Mouse (Mus musculus) brain, adult 2 months (tissue): ENCODE results near the gene Cyp2d12.
A peak's percentile ranks its signal among the peaks of the same experiment; 100 is the strongest.
"Not testable (repeated sequence)": the region's sequence is repeated elsewhere in the genome, so short reads cannot be mapped to it uniquely, and the experiment has no call there.

Experiments
- DNase-seq: peaks from one replicate; pipeline ENCODE4 v3.0.0; 2011; ENCODE audit warnings: low read depth, low spot score

Gene Cyp2d12

DNA sequence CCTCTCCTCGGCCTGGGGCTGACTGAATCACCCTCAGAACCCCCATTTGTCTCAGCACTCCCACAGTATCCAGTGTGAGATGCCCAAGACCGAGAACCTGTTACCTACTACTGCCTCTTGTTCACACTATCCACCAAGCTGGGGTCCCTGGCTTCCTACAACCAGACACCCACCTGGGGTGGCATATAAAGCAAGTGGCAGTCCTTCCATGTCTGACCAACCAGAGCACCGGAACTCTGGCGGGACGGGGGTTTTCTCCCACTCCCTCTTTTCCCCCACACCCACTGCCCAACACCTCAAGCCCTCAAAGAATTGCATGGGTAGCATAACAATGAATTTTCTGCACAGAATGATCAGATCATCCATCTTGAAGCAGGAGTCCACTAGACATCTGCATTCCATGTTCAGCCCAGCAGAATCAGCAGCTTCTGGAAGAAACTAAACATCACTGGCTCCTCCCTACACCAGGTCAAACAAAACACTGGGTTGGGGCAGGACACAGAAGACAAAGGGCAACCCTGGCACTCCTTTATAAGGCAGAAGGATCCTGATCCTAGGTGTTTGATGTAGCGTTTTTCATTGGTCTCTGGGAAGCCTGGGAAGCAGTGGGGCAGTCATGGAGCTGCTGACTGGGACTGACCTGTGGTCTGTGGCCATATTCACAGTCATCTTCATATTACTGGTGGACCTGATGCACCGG lies at the start of gene Cyp2d12:
Gene Cyp2d12 (plus strand): TSS at position 542 of the 700 bp plus-strand sequence.
- no peak for DNase-seq

DNA sequence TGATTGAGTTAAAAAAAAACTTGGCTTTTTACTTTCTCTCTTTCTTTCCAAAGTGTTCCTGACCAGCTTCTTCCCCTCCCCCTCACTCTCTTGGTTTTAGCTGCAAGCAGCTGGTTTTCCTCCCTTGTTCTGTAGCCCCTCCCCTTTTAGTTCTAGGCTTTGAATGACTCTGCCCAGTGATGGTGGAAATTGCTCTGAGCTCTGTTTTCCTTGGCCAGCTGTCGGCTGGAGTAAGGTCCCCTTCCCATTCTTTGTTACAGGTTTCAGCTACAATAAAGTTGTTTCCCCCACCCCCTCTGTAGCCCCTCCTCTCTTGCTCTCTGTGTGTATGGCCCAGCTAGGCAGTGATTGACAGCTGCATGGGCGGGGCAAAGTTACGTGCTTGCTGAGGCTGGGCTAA lies 47.9 kb upstream of the Cyp2d12 start:
- DNase-seq, result no peak

DNA sequence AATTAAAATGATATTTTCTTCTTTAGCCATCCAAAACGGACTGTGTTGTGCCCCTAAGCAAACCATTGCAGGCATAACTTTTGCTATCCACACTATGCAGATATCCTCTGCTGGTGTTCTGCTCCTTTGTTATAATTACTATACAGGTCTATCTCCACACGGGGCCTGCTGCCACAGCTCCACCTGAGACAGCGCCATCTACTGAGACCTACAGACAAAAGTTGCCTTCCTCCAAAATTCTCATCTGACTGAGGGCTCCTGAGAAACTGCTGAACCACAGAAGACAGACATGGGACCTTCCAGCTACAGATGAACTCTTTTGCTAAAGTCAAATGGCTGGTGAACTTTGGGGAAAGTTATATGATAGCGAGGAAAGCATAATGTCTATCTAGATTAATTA lies 47.1 kb upstream of the Cyp2d12 start:
- DNase-seq, result peak; percentile 3

DNA sequence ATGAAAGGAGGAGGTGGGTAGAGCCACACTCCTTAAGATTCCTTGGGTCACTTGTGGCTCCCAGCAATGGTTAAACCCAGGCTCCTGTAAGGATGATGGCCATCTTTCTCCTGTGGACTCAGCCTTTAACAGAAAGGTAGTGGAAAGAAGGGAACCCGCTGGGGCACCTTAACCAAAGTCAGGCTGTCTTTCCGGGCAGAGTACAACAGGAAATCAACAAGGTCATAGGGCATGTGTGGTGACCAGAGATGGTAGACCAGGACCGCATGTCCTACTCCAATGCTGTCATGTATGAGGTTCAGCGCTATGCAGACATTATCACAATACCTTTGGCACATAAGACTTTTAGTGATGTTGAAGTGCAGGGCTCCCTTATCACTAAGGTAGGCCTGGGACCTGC lies 45.4 kb upstream of the Cyp2d12 start:
- not testable (repeated sequence) for DNase-seq

DNA sequence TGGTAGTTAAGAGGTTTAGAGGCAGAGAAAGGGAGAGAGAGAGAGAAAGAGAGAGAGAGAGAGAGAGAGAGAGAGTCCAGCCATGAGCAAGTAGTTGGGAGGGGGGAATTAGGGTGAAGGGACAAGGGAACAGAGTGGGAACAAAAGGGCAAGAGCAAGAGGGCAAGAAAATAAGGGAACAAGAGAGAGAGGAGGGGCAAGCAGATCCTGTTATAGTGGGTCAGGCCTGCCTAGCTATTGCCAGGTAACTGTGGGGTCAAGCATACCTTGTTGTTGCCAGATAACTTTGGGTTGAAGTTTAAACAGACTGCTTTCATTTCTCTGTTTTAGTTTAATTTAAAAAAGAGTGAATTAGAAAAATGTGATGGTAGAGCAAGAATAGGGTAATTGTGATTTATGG lies 44.4 kb upstream of the Cyp2d12 start:
- not testable (repeated sequence) for DNase-seq

DNA sequence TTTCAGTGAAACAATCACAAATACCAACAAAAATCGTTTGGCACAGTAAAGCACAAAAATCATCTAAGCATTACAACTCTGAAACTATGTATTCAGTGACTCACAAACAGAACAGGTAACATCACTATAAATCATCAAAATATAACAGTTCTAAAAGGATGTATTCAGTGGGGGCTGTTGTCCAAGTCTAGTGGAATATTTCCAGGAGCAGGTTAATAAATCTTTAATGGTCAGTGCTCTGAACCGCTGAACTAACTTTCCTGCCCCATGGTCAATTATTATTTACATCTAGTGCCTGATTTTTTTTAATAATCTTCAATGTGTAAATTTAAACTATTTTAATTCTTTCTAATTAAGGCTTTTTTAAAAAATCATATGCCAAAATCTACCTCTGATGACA lies 42.8 kb upstream of the Cyp2d12 start:
- DNase-seq, result not testable (repeated sequence)

DNA sequence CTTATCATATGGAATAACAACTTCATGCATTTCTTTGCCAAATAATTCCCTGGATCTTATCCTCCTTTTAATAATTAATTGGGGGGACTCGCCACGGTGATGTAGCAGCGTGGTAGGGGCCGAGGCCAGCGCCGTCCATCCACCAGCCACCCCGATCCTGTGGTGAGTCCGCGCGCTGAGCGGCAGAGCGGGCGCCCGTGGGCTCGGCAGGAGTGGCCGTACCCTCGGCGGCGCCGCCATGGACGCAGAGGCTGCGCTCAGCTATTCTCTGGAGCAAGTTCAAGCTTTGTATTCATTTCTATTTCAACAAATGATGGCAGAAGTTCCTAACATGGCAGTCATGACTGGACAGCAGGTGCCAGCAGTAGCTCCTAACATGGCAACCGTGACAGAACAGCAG lies 38.7 kb upstream of the Cyp2d12 start:
- not testable (repeated sequence) for DNase-seq

DNA sequence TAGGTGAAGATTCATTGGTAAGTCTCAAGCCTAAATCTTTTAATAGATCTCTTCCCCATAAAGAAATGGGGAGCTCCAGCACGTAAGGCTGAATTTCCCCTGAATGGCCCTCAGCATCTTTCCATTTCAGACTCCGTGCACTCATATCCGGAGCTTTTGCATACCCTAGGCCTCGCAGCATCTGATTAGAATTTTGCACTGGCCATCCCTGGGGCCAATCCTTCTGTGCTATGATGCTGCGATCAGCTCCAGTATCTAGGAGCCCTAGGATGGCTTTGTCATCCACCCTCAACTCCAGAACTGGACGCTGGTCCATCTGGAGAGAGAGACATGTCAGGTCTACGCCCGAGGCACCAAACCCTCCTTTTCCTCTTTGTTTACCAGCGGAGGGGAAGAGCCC lies 27.5 kb upstream of the Cyp2d12 start:
- not testable (repeated sequence) for DNase-seq

DNA sequence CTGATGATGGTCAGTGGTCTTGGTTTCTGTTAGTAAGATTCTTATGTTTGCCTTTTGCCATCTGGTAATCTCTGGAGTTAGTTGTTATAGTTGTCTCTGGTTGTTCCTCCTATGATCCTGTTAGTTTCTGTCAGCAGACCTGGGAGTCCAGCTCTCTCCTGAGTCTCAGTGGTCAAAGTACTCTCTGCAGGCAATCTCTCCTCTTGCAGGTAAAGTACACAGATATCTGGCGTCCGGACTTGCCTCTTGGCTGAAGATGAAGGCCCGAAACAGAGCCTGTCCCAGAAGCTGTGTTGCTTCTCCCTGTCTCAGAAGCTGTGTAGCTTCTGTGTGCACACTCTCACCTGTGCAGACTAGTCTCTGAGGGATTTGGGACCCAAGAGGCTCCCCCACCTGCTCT lies 22.2 kb upstream of the Cyp2d12 start:
- not testable (repeated sequence) for DNase-seq

DNA sequence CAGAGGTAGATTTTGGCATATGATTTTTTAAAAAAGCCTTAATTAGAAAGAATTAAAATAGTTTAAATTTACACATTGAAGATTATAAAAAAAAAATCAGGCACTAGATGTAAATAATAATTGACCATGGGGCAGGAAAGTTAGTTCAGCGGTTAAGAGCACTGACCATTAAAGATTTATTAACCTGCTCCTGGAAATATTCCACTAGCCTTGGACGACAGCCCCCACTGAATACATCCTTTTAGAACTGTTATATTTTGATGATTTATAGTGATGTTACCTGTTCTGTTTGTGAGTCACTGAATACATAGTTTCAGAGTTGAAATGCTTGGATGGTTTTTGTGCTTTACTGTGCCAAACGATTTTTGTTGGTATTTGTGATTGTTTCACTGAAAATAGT lies 11.9 kb upstream of the Cyp2d12 start:
- DNase-seq, result not testable (repeated sequence)

DNA sequence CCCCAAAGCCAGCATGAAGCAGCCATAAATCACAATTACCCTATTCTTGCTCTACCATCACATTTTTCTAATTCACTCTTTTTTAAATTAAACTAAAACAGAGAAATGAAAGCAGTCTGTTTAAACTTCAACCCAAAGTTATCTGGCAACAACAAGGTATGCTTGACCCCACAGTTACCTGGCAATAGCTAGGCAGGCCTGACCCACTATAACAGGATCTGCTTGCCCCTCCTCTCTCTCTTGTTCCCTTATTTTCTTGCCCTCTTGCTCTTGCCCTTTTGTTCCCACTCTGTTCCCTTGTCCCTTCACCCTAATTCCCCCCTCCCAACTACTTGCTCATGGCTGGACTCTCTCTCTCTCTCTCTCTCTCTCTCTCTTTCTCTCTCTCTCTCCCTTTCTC lies 10.3 kb upstream of the Cyp2d12 start:
- not testable (repeated sequence) for DNase-seq

DNA sequence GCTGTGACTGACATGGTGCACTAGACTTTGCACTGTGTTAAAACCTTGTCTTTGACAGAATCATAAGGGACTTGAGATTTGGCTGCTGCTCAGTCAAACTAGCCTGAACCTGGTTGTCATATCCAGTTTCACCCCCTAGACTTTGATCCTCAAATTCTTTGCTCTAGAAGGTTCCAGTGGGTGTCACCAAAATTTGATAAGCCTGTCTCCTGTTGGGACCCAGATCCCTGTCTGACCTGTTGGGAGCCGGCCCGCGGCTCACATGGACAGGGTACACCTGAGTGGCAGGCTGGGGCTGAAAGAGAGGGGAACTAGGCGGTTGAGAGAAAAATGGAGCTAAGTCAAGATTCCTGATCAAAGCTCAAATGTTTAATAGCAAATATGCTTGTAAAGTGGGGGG lies 7.1 kb upstream of the Cyp2d12 start:
- not testable (repeated sequence) for DNase-seq

DNA sequence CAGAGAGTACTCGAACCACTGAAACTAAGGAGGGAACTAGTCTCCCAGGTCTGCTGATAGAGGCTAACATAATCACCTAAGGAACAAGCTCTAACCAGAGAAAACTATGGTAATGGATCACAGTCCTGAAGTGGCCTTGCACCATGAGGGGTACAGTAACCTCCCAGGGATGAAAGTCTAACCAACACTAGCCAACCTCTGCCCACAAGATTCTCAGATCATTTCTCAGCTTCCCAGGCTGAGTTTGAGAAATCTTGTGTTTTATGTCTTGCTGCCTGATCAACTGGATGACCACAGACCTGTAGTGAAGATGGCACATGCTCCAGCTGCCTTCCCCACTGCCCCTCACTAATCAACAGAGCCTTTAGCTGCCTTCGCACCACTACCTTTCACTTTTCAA lies 1.7 kb upstream of the Cyp2d12 start:
- DNase-seq, result not testable (repeated sequence)

DNA sequence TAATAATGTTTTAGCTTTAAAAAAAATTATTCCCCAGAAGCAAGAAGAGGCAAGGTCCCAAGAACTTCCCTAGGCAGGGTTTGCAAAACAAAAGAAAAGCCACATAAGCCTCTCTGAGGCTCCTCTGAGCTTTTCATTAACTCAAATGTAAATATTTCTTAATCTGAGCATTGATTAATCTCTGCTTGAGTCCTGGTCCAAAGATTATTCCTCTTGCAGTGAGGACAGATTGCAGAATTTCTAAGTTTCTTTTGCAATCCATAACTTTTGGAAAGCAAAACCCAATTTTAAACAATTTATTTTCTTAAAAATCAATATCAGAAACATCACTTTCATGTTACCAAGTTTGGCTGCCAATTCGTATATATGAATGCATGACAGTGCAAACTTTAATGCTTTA lies 18.0 kb downstream of the Cyp2d12 start:
- DNase-seq, result no peak

DNA sequence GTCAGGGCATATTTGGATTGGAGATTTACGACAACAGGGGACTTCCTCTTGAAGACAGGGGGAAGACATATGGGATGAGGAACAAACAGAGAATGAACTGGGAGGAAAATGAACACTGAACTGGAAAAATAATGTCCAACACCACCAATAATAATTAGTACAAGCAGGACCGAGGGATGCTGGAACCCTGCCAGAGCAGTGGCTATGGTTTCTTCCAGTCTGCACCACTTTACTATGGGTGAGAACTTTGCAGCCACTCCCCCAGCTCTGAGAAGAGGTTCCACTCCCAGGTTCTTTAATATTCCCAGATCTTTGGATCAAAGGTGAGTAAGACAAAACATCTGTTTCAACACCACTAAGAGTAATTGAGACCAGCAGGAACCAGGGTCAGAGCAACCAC lies 24.2 kb downstream of the Cyp2d12 start:
- DNase-seq, result no peak

DNA sequence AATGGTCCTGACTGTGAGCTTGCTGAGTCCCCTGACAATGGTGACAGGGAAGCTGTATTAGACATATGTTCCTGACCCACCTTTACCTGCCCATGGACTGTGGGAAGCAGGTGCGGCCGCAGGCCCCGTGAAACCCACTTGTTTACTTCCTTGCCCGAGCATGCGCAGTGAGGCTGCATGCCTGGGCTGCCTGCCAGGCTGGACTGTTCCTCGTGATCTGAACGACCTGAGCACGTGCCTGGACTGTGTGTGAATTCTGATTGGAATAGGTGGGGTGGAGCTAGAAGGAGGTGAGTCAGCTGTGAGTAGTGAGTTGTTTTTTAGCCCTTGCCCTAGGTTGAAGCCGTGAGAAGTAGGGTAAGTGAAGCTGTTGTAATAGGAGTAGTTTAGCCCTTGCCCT lies 27.7 kb downstream of the Cyp2d12 start:
- DNase-seq, result no peak
